Mouse (Mus musculus) MEL (cell line): ENCODE results near the gene Elk3. TPM values are rescaled to one million over a fixed set of nuclear protein-coding genes. Genes with fewer than 3 reads are reported as not detected.

Experiments
- DNase-seq: peaks from one replicate; pipeline ENCODE4 v3.0.0; 2011; ENCODE audit warnings: low read depth, low spot score
- H3K27ac ChIP-seq: 2 replicates; pipeline ENCODE4 v1.5.1; 2012; ENCODE audit warnings: low read depth, mild to moderate bottlenecking, control low read depth, low read length, moderate library complexity; ENCODE audit not compliant: control insufficient read depth
- H3K27me3 ChIP-seq, 2 experiments: fragments of 150-350 bp in 1 of 2; sonication (generic) in 1 of 2; 2 replicates each; pipeline ENCODE4 v1.6.1; 2012; ENCODE audit warnings: low read length in 2 of 2, mild to moderate bottlenecking in 2 of 2, improper control_type of control experiment in 1 of 2, moderate library complexity in 1 of 2; ENCODE audit not compliant: insufficient read depth in 2 of 2, control insufficient read depth in 1 of 2
- H3K36me3 ChIP-seq, 2 experiments: 2 replicates each; pipeline ENCODE4 v1.6.1; 2012 to 2014; ENCODE audit warnings: low read length in 2 of 2, improper control_type of control experiment in 1 of 2, inconsistent platforms in 1 of 2, mild to moderate bottlenecking in 1 of 2; ENCODE audit not compliant: insufficient read depth in 2 of 2, control insufficient read depth in 1 of 2
- H3K4me1 ChIP-seq, 2 experiments: fragments of 150-350 bp in 1 of 2; sonication (generic) in 1 of 2; 2 replicates each; pipeline ENCODE4 v1.6.1; 2012; ENCODE audit warnings: low read length in 2 of 2, improper control_type of control experiment in 1 of 2, mild to moderate bottlenecking in 1 of 2; ENCODE audit not compliant: insufficient read depth in 2 of 2, control insufficient read depth in 1 of 2
- H3K4me3 ChIP-seq, 2 experiments: fragments of 150-350 bp in 1 of 2; sonication (generic) in 1 of 2; 2 replicates each; pipeline ENCODE4 v1.5.1; 2012; ENCODE audit warnings: low read depth in 2 of 2, low read length in 2 of 2, mild to moderate bottlenecking in 2 of 2, moderate library complexity in 2 of 2, control low read depth in 1 of 2, improper control_type of control experiment in 1 of 2; ENCODE audit not compliant: control insufficient read depth in 1 of 2, insufficient read depth in 1 of 2
- H3K79me2 ChIP-seq: 2 replicates; pipeline ENCODE4 v1.6.1; 2012; ENCODE audit warnings: mild to moderate bottlenecking, low read length, moderate library complexity; ENCODE audit not compliant: control insufficient read depth, poor library complexity, insufficient read depth
- H3K9ac ChIP-seq: 2 replicates; pipeline ENCODE4 v1.6.1; 2012; ENCODE audit warnings: low read depth, mild to moderate bottlenecking, control low read depth, low read length, moderate library complexity; ENCODE audit not compliant: control insufficient read depth, poor library complexity, severe bottlenecking
- H3K9me3 ChIP-seq: fragments of 150-350 bp; sonication (generic); replicated peaks from 2 replicates; pipeline ENCODE4 v1.6.1; 2012; ENCODE audit warnings: mild to moderate bottlenecking, low read length, improper control_type of control experiment, moderate library complexity; ENCODE audit not compliant: insufficient read depth
- BHLHE40 ChIP-seq: IDR thresholded peaks from 2 replicates; pipeline ENCODE4 v1.6.1; 2012; ENCODE audit warnings: low read depth, mild to moderate bottlenecking, inconsistent platforms, low read length, improper control_type of control experiment, borderline replicate concordance
- CHD1 ChIP-seq: IDR thresholded peaks from 2 replicates; pipeline ENCODE4 v1.6.1; 2012; ENCODE audit warnings: low read depth, mild to moderate bottlenecking, inconsistent platforms, low read length, improper control_type of control experiment
- CHD2 ChIP-seq: IDR thresholded peaks from 2 replicates; pipeline ENCODE4 v1.6.1; 2011; ENCODE audit warnings: low read length, improper control_type of control experiment
- E2F4 ChIP-seq: IDR thresholded peaks from 2 replicates; pipeline ENCODE4 v1.6.1; 2011; ENCODE audit warnings: low read depth, low read length, improper control_type of control experiment, borderline replicate concordance
- ELF1 ChIP-seq: IDR thresholded peaks from 2 replicates; pipeline ENCODE4 v1.6.1; 2014; ENCODE audit warnings: low read depth, mild to moderate bottlenecking, inconsistent platforms, low read length, improper control_type of control experiment, moderate library complexity
- GATA1 ChIP-seq: IDR thresholded peaks from 2 replicates; pipeline ENCODE4 v1.6.1; 2011; ENCODE audit warnings: low read depth, low read length, improper control_type of control experiment
- MAZ ChIP-seq: IDR thresholded peaks from 2 replicates; pipeline ENCODE4 v1.6.1; 2012; ENCODE audit warnings: low read depth, mild to moderate bottlenecking, inconsistent platforms, low read length, improper control_type of control experiment
- MEF2A ChIP-seq: IDR thresholded peaks from 2 replicates; pipeline ENCODE4 v1.6.1; 2014; ENCODE audit warnings: low read depth, mild to moderate bottlenecking, inconsistent platforms, low read length, improper control_type of control experiment; ENCODE audit not compliant: poor library complexity, insufficient replicate concordance, severe bottlenecking; ENCODE audit errors: extremely low read depth
- NRF1 ChIP-seq: IDR thresholded peaks from 2 replicates; pipeline ENCODE4 v1.6.1; 2014; ENCODE audit warnings: low read depth, mild to moderate bottlenecking, inconsistent platforms, low read length, improper control_type of control experiment, moderate library complexity; ENCODE audit not compliant: poor library complexity, insufficient read depth, severe bottlenecking
- POLR2A ChIP-seq, 2 experiments: IDR thresholded peaks; 2 replicates each; pipeline ENCODE4 v1.6.1; 2011 to 2012; ENCODE audit warnings: low read length in 2 of 2, mild to moderate bottlenecking in 2 of 2, control low read depth in 1 of 2, improper control_type of control experiment in 1 of 2, low read depth in 1 of 2, moderate library complexity in 1 of 2; ENCODE audit not compliant: control insufficient read depth in 1 of 2, insufficient read depth in 1 of 2, poor library complexity in 1 of 2
- POLR2AphosphoS5 ChIP-seq: IDR thresholded peaks from 2 replicates; pipeline ENCODE4 v1.6.1; 2012; ENCODE audit warnings: low read depth, borderline replicate concordance, mild to moderate bottlenecking, inconsistent platforms, low read length, moderate library complexity, mixed read lengths
- RCOR1 ChIP-seq: IDR thresholded peaks from 2 replicates; pipeline ENCODE4 v1.6.1; 2012; ENCODE audit warnings: low read depth, mild to moderate bottlenecking, inconsistent platforms, low read length, improper control_type of control experiment
- SIN3A ChIP-seq: IDR thresholded peaks from 2 replicates; pipeline ENCODE4 v1.6.1; 2012; ENCODE audit warnings: low read length, improper control_type of control experiment, inconsistent platforms
- TAL1 ChIP-seq: IDR thresholded peaks from 2 replicates; pipeline ENCODE4 v1.6.1; 2012; ENCODE audit warnings: mild to moderate bottlenecking, inconsistent platforms, low read length, moderate library complexity, mixed read lengths
- TBP ChIP-seq: IDR thresholded peaks from 2 replicates; pipeline ENCODE4 v1.8.0; 2011; ENCODE audit warnings: low read depth, low read length, improper control_type of control experiment
- TCF12 ChIP-seq: IDR thresholded peaks from 2 replicates; pipeline ENCODE4 v1.6.1; 2014; ENCODE audit warnings: low read depth, mild to moderate bottlenecking, inconsistent platforms, low read length, improper control_type of control experiment, moderate library complexity
- UBTF ChIP-seq: IDR thresholded peaks from 2 replicates; pipeline ENCODE4 v1.6.1; 2012; ENCODE audit warnings: low read depth, mild to moderate bottlenecking, inconsistent platforms, low read length, improper control_type of control experiment, moderate library complexity, borderline replicate concordance; ENCODE audit not compliant: insufficient read depth
- USF2 ChIP-seq, 2 experiments: IDR thresholded peaks; 2 replicates each; pipeline ENCODE4 v1.6.1; 2011 to 2012; ENCODE audit warnings: improper control_type of control experiment in 2 of 2, low read length in 2 of 2, borderline replicate concordance in 1 of 2, inconsistent platforms in 1 of 2, low read depth in 1 of 2, mild to moderate bottlenecking in 1 of 2; ENCODE audit not compliant: insufficient read depth in 1 of 2
- ZC3H11A ChIP-seq: IDR thresholded peaks from 2 replicates; pipeline ENCODE4 v1.6.1; 2012; ENCODE audit warnings: low read depth, mild to moderate bottlenecking, inconsistent platforms, low read length, improper control_type of control experiment
- ZMIZ1 ChIP-seq: IDR thresholded peaks from 2 replicates; pipeline ENCODE4 v1.6.1; 2012; ENCODE audit warnings: low read depth, mild to moderate bottlenecking, inconsistent platforms, low read length, improper control_type of control experiment, moderate library complexity
- polyA plus RNA-seq, 2 experiments: library from polyadenylated mRNA; stranded (reverse) in 1 of 2; unstranded in 1 of 2; fragments of >175 nt in 1 of 2; fragments of >200 nt in 1 of 2; gene quantifications; 2 replicates each; pipeline versions ENCODE4 v1.2.1 to v1.2.4; 2012; ENCODE audit warnings: low replicate concordance in 2 of 2, low read depth in 1 of 2; ENCODE audit not compliant: insufficient read length in 2 of 2, insufficient read depth in 1 of 2, missing spikeins in 1 of 2
- total RNA-seq: library from RNA; depleted of rRNA; stranded (reverse); fragments of 300-350 nt; gene quantifications from 2 replicates; pipeline ENCODE4 v1.2.3, GENCODE M21; 2012

The Elk3 gene
- total and polyA plus RNA-seq, 3 experiments: 1.0 to 6.3 TPM; not detected in 1

DNA sequence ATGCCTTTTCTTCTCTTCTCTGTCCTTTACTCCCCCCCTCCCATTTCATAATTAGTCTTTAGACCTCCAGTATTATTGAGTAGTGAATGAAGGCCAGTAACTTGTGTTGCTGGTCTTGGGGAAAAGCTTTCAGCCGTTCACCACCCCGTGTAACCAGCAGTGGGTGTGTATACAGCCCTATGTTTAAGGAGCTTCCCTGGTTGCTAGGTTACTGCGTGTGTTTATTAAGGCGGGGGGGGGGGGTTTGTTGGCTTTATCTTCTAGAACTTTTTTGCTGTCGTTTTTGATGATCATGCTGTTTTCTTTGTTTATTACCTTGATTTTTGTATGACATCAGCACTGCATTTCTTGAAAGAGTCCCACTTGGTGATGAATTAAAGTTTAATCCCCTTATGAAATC lies 68.1 kb downstream of the Elk3 start:
- Histone ChIP-seq H3K9ac (no peak overlapping the region), H3K4me1 (no peaks in the 10 kb centered on the region), H3K9me3 (no peaks in the 10 kb centered on the region), H3K27me3 (no peaks in the 10 kb centered on the region), H3K27ac (no peak overlapping the region), H3K79me2 (no peaks in the 10 kb centered on the region), H3K36me3 (peaks cover 0 to 17% of the 10 kb centered on the region in 2 experiments; a peak in 2 of 4 replicates), H3K4me3 (no peak overlapping the region)
- no peak for DNase-seq
- TF ChIP-seq UBTF (no peak), E2F4 (no peak)

DNA sequence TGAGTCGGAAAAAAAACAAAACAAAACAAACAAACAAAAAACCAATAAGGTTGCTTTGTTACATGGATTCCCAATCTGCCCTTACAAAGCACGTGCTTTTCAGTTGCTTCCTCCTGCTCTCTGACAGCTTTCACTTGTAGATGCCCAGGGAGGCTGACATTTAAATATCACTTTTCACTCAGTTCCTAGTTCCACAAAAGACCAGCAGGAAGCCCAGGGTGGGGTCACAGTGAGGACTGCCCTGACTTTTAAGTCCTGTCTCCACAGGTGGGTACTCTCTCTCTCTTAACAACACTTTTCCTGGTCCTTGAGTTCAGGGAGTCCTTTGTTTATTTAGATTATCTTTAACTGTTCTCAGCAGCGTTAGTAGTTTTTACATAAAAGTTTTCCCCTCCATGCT lies 68.7 kb downstream of the Elk3 start:
- Histone ChIP-seq H3K9ac (no peak overlapping the region), H3K27ac (no peak overlapping the region)
- DNase-seq: no peak

DNA sequence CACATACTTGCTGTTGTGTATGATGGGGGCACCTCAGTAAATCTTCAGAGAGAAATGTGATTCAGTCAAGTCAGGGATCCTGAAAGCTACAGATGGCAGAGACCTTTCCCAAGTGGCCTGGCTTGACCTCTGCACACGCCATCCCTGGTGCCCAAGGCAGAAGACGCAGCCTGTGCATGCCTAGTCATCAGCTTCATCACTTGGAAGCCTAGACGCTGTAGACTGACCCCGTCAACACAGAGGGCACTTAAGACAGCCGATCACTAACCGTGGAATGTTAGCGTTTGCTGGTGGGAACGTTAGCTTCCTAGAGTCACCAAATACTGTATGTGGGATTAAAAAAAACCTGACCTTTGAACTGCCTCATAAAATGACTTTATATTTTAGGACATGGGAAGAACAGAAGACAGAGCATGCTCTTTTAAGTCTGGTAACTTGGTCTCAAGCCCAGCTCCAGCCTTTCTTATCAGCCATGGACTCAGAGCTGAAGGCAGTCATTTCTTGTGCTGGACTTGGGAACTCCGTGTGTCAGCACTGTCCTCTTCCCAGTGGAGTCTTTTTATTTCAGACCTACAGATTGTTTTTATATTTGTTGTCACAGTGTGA lies 71.6 kb downstream of the Elk3 start:
- TF ChIP-seq POLR2AphosphoS5 (no peak), MEF2A (no peak), RCOR1 (no peak), TAL1 (no peak), SIN3A (no peak), ELF1 (no peak), MAZ (no peak), TCF12 (no peak), BHLHE40 (no peak), USF2 (IDR thresholded peaks at IDR 0.05; ENCODE audit: borderline replicate concordance in 1 of 2, insufficient read depth in 1 of 2, low read depth in 1 of 2, low read length in 2 of 2) (no peak), NRF1 (no peak), E2F4 (no peak), ZMIZ1 (no peak), CHD2 (no peak)
- no peaks in the 10 kb centered on the region for H3K27me3 ChIP-seq
- H3K79me2 ChIP-seq: no peaks in the 10 kb centered on the region
- H3K9me3 ChIP-seq: no peaks in the 10 kb centered on the region
- H3K36me3 ChIP-seq: peaks cover 0 to 42% of the 10 kb centered on the region in 2 experiments; a peak in 2 of 4 replicates
- 0 out of 4 replicates have a peak, but pooled peaks cover 0 to 3% of the 10 kb centered on the region in 2 experiments for H3K4me1 ChIP-seq
- no peak overlapping the region for H3K9ac ChIP-seq
- no peak overlapping the region for H3K4me3 ChIP-seq
- H3K27ac ChIP-seq: no peak overlapping the region
- DNase-seq: no peak

More for the DNA sequence above, 68.7 kb downstream of the Elk3 start:
- Histone ChIP-seq H3K27me3 (no peaks in the 10 kb centered on the region), H3K4me3 (no peak overlapping the region), H3K9me3 (no peaks in the 10 kb centered on the region), H3K36me3 (peaks cover 0 to 22% of the 10 kb centered on the region in 2 experiments; a peak in 2 of 4 replicates), H3K79me2 (no peaks in the 10 kb centered on the region), H3K4me1 (no peaks in the 10 kb centered on the region)
- TF ChIP-seq MEF2A (no peak), POLR2A (IDR thresholded peaks at IDR 0.05; ENCODE audit: control insufficient read depth in 1 of 2, insufficient read depth in 1 of 2, low read depth in 1 of 2, low read length in 2 of 2, poor library complexity in 1 of 2) (no peak), ZMIZ1 (no peak), SIN3A (no peak), GATA1 (no peak), POLR2AphosphoS5 (no peak), TBP (no peak), ELF1 (no peak), ZC3H11A (no peak), CHD1 (no peak), BHLHE40 (no peak)
